17 mouse cellular contexts compared by ENCODE assay signal in the genomic region with DNA sequence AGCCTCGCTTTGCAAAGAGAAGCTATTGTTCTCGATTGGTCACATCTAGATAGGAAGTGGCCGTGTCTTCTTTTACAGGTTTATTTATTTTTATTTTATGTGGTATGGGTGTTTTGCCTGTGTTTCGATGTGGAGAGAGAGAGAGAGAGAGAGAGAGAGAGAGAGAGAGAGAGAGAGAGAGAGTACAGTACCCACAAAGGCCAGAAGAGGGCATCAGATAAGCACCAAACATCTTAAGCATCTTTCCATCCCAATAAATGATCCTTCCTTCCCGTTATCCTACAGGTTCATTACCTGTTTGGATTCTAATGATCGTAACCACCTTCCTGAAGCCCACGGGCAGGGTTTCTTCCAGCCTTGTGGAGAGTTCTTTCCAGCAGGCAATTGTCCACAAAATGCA. TPM values are rescaled to one million over a fixed set of nuclear protein-coding genes. Genes with fewer than 3 reads are reported as not detected.
DNase-seq lines count a peak whose midpoint lies in the region; ATAC-seq and TF ChIP-seq lines count a peak whose summit lies in the region.
"Had no signal": no experiment of that assay in that cellular context is flagged by ENCODE, and none has a peak within 500 bp of the region (broad histone marks: within the 10 kb centered on the region; RNA-seq: fewer than 3 reads in every experiment).

No protein-coding gene starts in this region.

- TF ChIP-seq EP300 in liver, postnatal 0 days (IDR thresholded peaks at IDR 0.05; ENCODE audit: low read depth): no peak

- H3K4me2 ChIP-seq in liver, postnatal 0 days (ENCODE audit: low read depth, low read length): no peak overlapping the region
- H3K4me2 ChIP-seq: intestine, embryonic 15.5 days; lung, embryonic 15.5 days; midbrain, embryonic 15.5 days; neural tube, embryonic 13.5 days had no signal

- DNase-seq in gastrocnemius, adult 2 months: no peak
- no peak for DNase-seq in gastrocnemius, postnatal 36 days
- DNase-seq in liver, postnatal 0 days: no peak
- DNase-seq in liver (no peak), ES-CJ7 (ENCODE audit: low read depth, low spot score) (peak; percentile 31)
- DNase-seq in naive thymus-derived CD4-positive, alpha-beta T cell, adult 2 months (ENCODE audit: low read depth): peak; percentile 15
- no peak for DNase-seq in urinary bladder, postnatal 36 days (ENCODE audit: low spot score in 2 of 2)
- no peak for DNase-seq in spleen, postnatal 10 days (ENCODE audit: low spot score in 2 of 2)
- DNase-seq: adrenal gland, postnatal 14 days; heart, adult 18-20 months; heart, postnatal 4 days; right cerebral cortex, adult 18-20 months; thymus, adult 2 months had no signal

- H3K36me3 ChIP-seq in liver, postnatal 0 days (replicated peaks; ENCODE audit: insufficient read depth, low read length): no peaks in the 10 kb centered on the region; the same call in 1 of the 2 replicates
- H3K36me3 ChIP-seq: midbrain, embryonic 15.5 days; neural tube, embryonic 13.5 days had no signal

- intact Hi-C loops in gastrocnemius, adult 2 months (cut with DNase I): loop anchor here (2.0 to 10.0 kb wide), 2 partner anchors 64 to 192 kb away; no protein-coding TSS in a partner anchor
- intact Hi-C loops in gastrocnemius, postnatal 36 days (cut with DNase I): no loop called here

- peak; percentile 59 for TF ChIP-seq CTCF in gastrocnemius, adult 2 months (IDR thresholded peaks at IDR 0.05)
- TF ChIP-seq CTCF in liver, postnatal 0 days (IDR thresholded peaks at IDR 0.05; ENCODE audit: low read depth): peak; percentile 53

- H3K4me3 ChIP-seq in gastrocnemius, adult 2 months: no peak overlapping the region
- no peak overlapping the region for H3K4me3 ChIP-seq in liver, postnatal 0 days (ENCODE audit: low read depth, low read length)
- H3K4me3 ChIP-seq: intestine, embryonic 15.5 days; lung, embryonic 15.5 days; midbrain, embryonic 15.5 days; neural tube, embryonic 13.5 days had no signal

- H3K27me3 ChIP-seq in liver, postnatal 0 days (ENCODE audit: insufficient read depth, low read length): no peaks in the 10 kb centered on the region
- H3K27me3 ChIP-seq: intestine, embryonic 15.5 days; lung, embryonic 15.5 days; midbrain, embryonic 15.5 days; neural tube, embryonic 13.5 days had no signal

- ATAC-seq in liver, postnatal 0 days: no peak
- ATAC-seq: intestine, embryonic 15.5 days; midbrain, embryonic 15.5 days had no signal

- 69% methylated on average over 7 of the region's 7 CpGs for WGBS in liver, postnatal 0 days (ENCODE audit: insufficient replicate concordance)

- no peak overlapping the region for H3K27ac ChIP-seq in gastrocnemius, adult 2 months
- no peak overlapping the region for H3K27ac ChIP-seq in liver, postnatal 0 days (ENCODE audit: low read depth)
- H3K27ac ChIP-seq: intestine, embryonic 15.5 days; lung, embryonic 15.5 days; midbrain, embryonic 15.5 days; neural tube, embryonic 13.5 days had no signal

- H3K9ac ChIP-seq in liver, postnatal 0 days (replicated peaks): no peak overlapping the region
- H3K9ac ChIP-seq: intestine, embryonic 15.5 days; lung, embryonic 15.5 days; midbrain, embryonic 15.5 days; neural tube, embryonic 13.5 days had no signal

- H3K4me1 ChIP-seq in liver, postnatal 0 days (ENCODE audit: insufficient read depth): no peaks in the 10 kb centered on the region
- H3K4me1 ChIP-seq: intestine, embryonic 15.5 days; neural tube, embryonic 13.5 days had no signal

- no peaks in the 10 kb centered on the region for H3K9me3 ChIP-seq in liver, postnatal 0 days (ENCODE audit: low read length)
- H3K9me3 ChIP-seq: intestine, embryonic 15.5 days; lung, embryonic 15.5 days; midbrain, embryonic 15.5 days; neural tube, embryonic 13.5 days had no signal

RNA-seq across cellular contexts. Expression of a gene that starts 55.4 kb away (rescaled TPM):
- 1 to 10 TPM; 1.3 to 2.5 TPM for total RNA-seq in gastrocnemius, adult 2 months (2021)
- 1 to 10 TPM; 1.2 to 1.9 TPM for total RNA-seq in gastrocnemius, postnatal 36 days (2021)
- 10.7 and 11.1 TPM in 2 replicates for polyA plus RNA-seq in liver, postnatal 0 days (2015; fragmentation: Nextera tagmentation; extraction: Ambion mirVana)

Comparison
In these comparisons a context has a peak if more than half of its experiments do, and no peak if none do; other contexts are left out.
1. DNase-seq: peak in ES-CJ7 (single experiment) and naive thymus-derived CD4-positive, alpha-beta T cell, adult 2 months (single experiment); none in gastrocnemius, adult 2 months (single experiment), gastrocnemius, postnatal 36 days (0 of 2), liver, postnatal 0 days (single experiment), liver (single experiment), urinary bladder, postnatal 36 days (0 of 2) and spleen, postnatal 10 days (0 of 2).